Mouse (Mus musculus) lung, embryonic 16.5 days (tissue): ENCODE measurements around the gene Uqcc3. TPM values are rescaled to one million over a fixed set of nuclear protein-coding genes. Genes with fewer than 3 reads are reported as not detected.

Experiments used
- ATAC-seq: fragments of 200-750 bp; cut with Nextera tagmentation; 2 replicates; pipeline ENCODE4 v1.8.0; 2017; ENCODE audit warnings: low read depth, mild to moderate bottlenecking, moderate library complexity
- H3K27ac ChIP-seq: fragments of 300-500 bp; sonication (generic); 2 replicates; pipeline ENCODE4 v1.5.1; 2014; ENCODE audit warnings: mild to moderate bottlenecking, control low read depth, low read length
- H3K27me3 ChIP-seq: fragments of 300-500 bp; sonication (generic); 2 replicates; pipeline ENCODE4 v1.6.1; 2014; ENCODE audit warnings: low read depth, low read length, mixed read lengths; ENCODE audit not compliant: control insufficient read depth, insufficient read depth
- H3K36me3 ChIP-seq: fragments of 300-500 bp; sonication (generic); 2 replicates; pipeline ENCODE4 v1.6.1; 2014; ENCODE audit warnings: low read length; ENCODE audit not compliant: control insufficient read depth, insufficient read depth
- H3K4me1 ChIP-seq: fragments of 300-500 bp; sonication (generic); replicated peaks from 2 replicates; pipeline ENCODE4 v1.6.1; 2014; ENCODE audit warnings: low read length, mixed read lengths; ENCODE audit not compliant: control insufficient read depth, insufficient read depth
- H3K4me2 ChIP-seq: fragments of 300-500 bp; sonication (generic); 2 replicates; pipeline ENCODE4 v1.6.1; 2014; ENCODE audit warnings: low read depth, low read length, control low read depth
- H3K4me3 ChIP-seq: fragments of 300-500 bp; sonication (generic); 2 replicates; pipeline ENCODE4 v1.5.1; 2014; ENCODE audit warnings: mild to moderate bottlenecking, low read length, control low read depth
- H3K9ac ChIP-seq: fragments of 300-500 bp; sonication (generic); 2 replicates; pipeline ENCODE4 v1.6.1; 2014; ENCODE audit warnings: low read length, control low read depth
- H3K9me3 ChIP-seq: fragments of 300-500 bp; sonication (generic); 2 replicates; pipeline ENCODE4 v1.6.1; 2016; ENCODE audit warnings: low read length; ENCODE audit not compliant: control insufficient read depth
- WGBS: fragments of 180-500 bp; shearing (Covaris S2); extraction: QIAGEN DNeasy Blood & Tissue Kit; methylation state at CpG from one replicate; pipeline ENCODE4 v1.1.7; 2014; 5-methylcytosine and 5-hydroxymethylcytosine counted together
- polyA plus RNA-seq: library from polyadenylated mRNA; unstranded; fragments of >200 nt; fragmentation: Nextera tagmentation; extraction: Ambion mirVana; gene quantifications from 2 replicates; pipeline ENCODE4 v1.2.1, GENCODE M21; 2015

Uqcc3 gene
- polyA plus RNA-seq, 1 experiment from 2014 or later: 63.5 TPM

DNA sequence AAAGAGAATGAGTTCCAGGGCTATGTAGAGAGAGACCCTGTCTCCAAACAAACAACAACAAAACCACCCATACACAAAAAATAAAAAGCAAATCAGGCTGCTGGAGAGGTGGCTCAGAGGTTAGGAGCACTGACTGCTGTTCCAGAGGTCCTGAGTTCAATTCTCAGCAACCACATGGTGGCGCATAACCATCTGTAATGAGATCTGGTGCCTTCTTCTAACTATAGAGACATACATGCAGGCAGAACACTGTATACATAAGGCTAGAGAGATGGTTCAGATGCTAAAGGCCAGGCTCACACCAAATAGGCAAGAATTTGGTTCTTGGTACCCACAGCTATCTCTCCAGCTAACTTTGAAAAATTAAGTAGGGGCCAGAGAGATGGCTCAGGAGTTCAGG, 21.7 kb downstream of the Uqcc3 start:
- H3K27me3 ChIP-seq: no peaks in the 10 kb centered on the region
- no peaks in the 10 kb centered on the region for H3K9me3 ChIP-seq
- no peak overlapping the region for H3K4me2 ChIP-seq
- no peak overlapping the region for H3K9ac ChIP-seq
- ATAC-seq: no peak
- H3K27ac ChIP-seq: no peak overlapping the region
- no peak overlapping the region for H3K4me3 ChIP-seq
- H3K4me1 ChIP-seq: no peaks in the 10 kb centered on the region
- WGBS: 16% methylated on average over 1 of the region's 1 CpGs
- H3K36me3 ChIP-seq: no peaks in the 10 kb centered on the region

DNA sequence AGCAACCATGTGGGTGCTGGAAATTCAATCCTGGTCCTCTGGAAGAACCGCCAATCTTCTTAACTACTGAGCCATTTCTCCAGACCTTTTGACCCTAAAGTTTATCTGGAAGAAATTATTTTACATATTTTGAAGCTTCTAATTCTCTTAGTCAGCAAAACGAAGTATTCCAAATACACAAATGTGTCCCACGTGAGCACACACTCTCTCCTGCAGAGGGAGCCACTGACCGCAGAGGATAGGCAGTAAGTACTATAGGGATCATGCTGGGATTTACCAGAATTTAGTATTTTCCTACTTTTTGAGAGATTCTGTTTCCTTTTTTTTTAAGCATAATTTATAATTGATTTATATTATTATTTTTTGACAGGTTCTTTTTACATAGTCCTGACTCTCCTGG, 23.0 kb downstream of the Uqcc3 start:
- no peaks in the 10 kb centered on the region for H3K4me1 ChIP-seq
- H3K9me3 ChIP-seq: no peaks in the 10 kb centered on the region
- no peaks in the 10 kb centered on the region for H3K27me3 ChIP-seq
- WGBS: 31% methylated on average over 4 of the region's 4 CpGs
- no peak overlapping the region for H3K27ac ChIP-seq
- no peak overlapping the region for H3K9ac ChIP-seq
- ATAC-seq: no peak
- no peaks in the 10 kb centered on the region for H3K36me3 ChIP-seq
- no peak overlapping the region for H3K4me3 ChIP-seq
- no peak overlapping the region for H3K4me2 ChIP-seq

DNA sequence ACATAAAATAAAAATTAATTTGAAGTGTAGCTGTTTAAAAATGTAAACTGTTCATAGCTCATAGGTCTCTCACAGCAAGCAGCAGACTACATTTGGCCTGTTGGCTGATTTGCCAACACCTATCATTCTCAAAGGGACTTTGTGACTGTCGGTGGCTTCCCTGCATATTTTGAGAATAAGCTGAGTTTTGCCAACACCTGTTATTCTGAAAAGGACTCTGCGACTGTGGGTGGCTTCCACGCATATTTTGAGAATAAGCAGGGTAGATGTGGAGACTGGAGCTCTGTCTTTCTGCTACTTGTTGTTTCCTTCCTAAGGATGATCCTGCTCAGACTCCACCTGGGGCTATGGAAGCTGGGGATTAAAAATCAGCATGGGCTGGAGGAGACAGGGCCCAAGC, 27.6 kb downstream of the Uqcc3 start:
- Histone ChIP-seq H3K27me3 (no peaks in the 10 kb centered on the region), H3K27ac (no peak overlapping the region), H3K4me2 (no peak overlapping the region), H3K4me1 (no peaks in the 10 kb centered on the region), H3K36me3 (no peaks in the 10 kb centered on the region), H3K9me3 (no peaks in the 10 kb centered on the region), H3K4me3 (no peak overlapping the region), H3K9ac (no peak overlapping the region)
- WGBS: 78% methylated on average over 3 of the region's 3 CpGs
- ATAC-seq: no peak

DNA sequence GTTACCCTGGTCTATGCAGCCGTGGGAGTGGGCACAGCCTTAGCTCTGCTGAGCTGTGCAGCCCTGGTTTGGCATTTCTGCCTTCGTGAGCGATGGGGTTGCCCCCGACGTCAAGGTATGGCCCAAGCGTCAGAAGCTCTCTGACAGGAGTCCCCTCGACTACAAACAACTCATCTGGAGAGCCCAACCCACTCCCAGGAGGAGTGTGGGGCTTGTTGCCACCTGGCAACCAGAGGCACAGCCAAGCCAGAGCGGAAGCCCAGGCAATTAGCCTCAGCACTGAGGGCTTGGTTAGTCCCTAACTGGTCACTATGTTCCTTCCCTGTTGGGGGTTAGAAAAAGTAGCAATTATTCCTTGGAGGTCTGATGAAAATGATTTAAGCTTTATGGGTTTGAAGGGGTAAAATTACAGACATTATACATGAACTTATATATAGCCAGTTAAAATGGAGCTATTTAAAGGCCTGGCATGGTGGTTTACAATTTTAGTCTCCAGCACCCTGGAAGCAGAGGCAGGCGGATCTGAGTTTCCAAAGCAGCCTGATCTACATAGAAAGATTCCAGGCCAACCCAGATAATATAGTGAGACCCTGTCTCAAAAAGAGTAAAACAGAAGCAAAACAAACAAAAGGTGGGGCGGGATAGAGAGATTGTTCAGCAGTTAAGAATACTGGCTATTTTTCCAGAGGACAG, 28.3 kb downstream of the Uqcc3 start:
- Histone ChIP-seq H3K27ac (no peak overlapping the region), H3K4me1 (no peaks in the 10 kb centered on the region), H3K4me2 (no peak overlapping the region), H3K27me3 (no peaks in the 10 kb centered on the region), H3K4me3 (no peak overlapping the region), H3K9me3 (no peaks in the 10 kb centered on the region), H3K36me3 (peaks cover 3% of the 10 kb centered on the region; the same call in 1 of the 2 replicates), H3K9ac (no peak overlapping the region; the same call in 1 of the 2 replicates)
- peak; percentile 22; the same call in 1 of the 2 replicates for ATAC-seq
- WGBS: 47% methylated on average over 10 of the region's 10 CpGs

DNA sequence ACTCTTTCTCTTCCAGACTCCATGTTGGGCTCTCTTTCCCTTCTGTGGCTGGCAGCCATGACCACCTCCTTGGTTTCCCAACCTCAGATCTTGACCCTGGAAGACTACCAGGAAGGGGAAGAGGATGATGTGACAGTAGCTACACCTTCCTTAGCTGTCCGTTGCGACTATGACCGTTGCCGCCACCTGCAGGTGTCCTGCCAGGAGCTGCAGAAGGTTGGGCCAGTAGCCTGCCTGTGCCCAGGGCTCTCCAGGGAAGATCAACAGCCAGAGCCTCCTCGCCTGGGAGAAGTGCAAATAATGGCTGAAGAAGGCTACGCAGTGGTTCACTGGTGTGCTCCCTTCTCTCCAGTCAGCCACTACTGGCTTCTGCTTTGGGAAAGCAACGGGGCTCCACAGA, 29.1 kb downstream of the Uqcc3 start:
- ATAC-seq: peak; percentile 40
- Histone ChIP-seq H3K4me2 (no peak overlapping the region), H3K27me3 (no peaks in the 10 kb centered on the region), H3K9me3 (no peaks in the 10 kb centered on the region), H3K36me3 (peaks cover 8% of the 10 kb centered on the region; the same call in 1 of the 2 replicates), H3K9ac (peak overlapping the region; percentile 10; the same call in 1 of the 2 replicates), H3K4me1 (no peaks in the 10 kb centered on the region), H3K4me3 (no peak overlapping the region), H3K27ac (no peak overlapping the region)
- 35% methylated on average over 7 of the region's 7 CpGs for WGBS

DNA sequence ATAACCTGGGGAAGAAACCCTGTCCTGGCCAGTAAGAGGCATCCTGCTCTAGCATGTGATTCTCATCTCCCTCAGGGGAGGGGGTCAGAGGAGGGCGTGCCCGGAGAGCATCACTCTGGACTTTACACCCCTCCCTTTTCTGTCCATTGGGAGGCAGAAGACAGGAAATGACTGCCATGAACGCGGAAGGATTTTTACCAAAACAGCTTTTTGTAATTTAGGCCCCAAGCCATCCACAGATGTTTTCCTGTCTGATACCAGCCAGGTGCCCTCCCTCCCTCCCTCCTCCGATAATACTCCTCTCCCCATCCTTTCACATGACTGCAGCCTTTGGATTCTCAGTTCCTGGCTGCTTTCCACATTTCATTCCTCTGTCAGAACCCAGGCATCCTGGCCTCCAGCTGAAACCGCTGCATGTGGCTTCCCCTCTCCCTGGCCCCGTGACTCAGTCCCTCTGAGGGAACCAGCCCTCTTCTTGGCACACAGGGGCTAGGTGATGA, 30.3 kb downstream of the Uqcc3 start, which contains the start of gene Lrrn4cl:
Gene Lrrn4cl (plus strand): TSS at position 367 of the 500 bp plus-strand sequence.
- no peak within 1 kb of the TSS for H3K4me3 ChIP-seq
- H3K27me3 ChIP-seq: no peaks in the 10 kb centered on the region
- H3K36me3 ChIP-seq: peaks cover 12% of the 10 kb centered on the region
- no peaks in the 10 kb centered on the region for H3K4me1 ChIP-seq
- H3K9ac ChIP-seq: peak within 1 kb of the TSS; percentile 14; the same call in 1 of the 2 replicates
- H3K4me2 ChIP-seq: peak within 1 kb of the TSS; percentile 11
- no peak within 1 kb of the TSS for H3K27ac ChIP-seq
- ATAC-seq: peak; percentile 76; the same call in 1 of the 2 replicates
- H3K9me3 ChIP-seq: no peaks in the 10 kb centered on the region
- 19% methylated on average over 7 of the region's 7 CpGs for WGBS

DNA sequence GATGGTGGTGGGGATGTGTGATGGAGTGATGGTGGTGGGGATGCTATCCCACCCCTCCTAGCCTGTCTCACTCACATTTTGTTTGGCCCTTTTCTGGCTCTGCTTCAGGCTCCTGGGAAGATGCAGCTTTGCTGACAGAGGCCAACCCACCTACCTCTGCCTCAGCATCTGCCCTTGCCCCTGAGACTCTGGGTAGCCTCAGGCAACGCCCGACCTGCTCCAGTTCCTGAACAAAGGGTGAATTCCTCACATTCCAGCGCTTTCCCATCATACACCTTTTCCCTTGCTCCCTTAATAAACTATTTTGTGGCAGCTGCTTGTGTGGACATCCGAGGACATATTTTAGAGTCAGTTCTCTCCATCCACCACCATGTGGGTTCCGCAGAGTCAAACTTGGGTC, 32.4 kb downstream of the Uqcc3 start:
- no peak overlapping the region for H3K27ac ChIP-seq
- H3K9ac ChIP-seq: no peak overlapping the region
- ATAC-seq: no peak
- 65% methylated on average over 5 of the region's 5 CpGs for WGBS
- H3K36me3 ChIP-seq: peaks cover 12% of the 10 kb centered on the region
- no peaks in the 10 kb centered on the region for H3K9me3 ChIP-seq
- H3K4me3 ChIP-seq: no peak overlapping the region
- no peak overlapping the region for H3K4me2 ChIP-seq
- no peaks in the 10 kb centered on the region for H3K27me3 ChIP-seq
- H3K4me1 ChIP-seq: no peaks in the 10 kb centered on the region

DNA sequence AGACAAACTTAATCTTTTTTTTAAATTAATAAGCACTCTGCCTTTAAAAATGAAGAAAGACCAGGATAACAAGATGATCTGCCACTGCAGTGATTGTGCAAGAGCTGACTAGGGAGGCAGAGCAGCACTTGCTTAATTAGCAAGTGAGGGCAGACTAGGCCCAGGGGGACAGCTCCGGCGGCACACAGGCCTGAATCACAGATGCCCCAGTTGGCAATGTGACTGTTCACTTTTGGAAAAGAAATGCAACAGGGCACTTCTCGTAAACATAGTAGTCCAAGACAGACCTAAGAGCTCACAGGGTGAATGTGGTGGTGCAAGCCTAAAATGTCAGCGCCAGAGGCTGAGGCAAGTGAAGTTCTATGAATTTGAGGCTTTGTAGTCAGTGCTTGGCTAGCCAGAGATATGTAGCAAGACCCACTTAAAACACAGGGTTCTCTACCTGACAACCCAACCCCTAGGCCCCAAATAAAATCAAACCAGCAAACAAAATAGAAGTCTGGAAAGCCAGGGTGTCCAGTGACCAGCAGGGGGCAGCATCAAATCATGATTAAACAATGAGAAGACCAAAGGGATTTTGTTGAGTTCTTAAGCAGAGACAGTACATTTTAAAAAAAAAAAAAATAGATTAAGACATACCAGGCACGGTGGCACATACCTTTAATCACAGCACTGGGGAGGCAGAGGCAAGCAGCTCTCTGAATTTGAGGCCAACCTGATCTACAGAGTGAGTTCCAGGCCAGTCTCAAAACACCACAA, 36.2 kb downstream of the Uqcc3 start:
- 0 out of 2 replicates have a peak, but pooled peaks have one; percentile 1 for ATAC-seq
- H3K36me3 ChIP-seq: peaks cover 12% of the 10 kb centered on the region
- no peak overlapping the region for H3K4me3 ChIP-seq
- no peak overlapping the region for H3K9ac ChIP-seq
- no peak overlapping the region for H3K27ac ChIP-seq
- H3K9me3 ChIP-seq: no peaks in the 10 kb centered on the region
- peaks cover 10% of the 10 kb centered on the region for H3K4me1 ChIP-seq
- no peak overlapping the region for H3K4me2 ChIP-seq
- no peaks in the 10 kb centered on the region for H3K27me3 ChIP-seq
- WGBS: 61% methylated on average over 5 of the region's 5 CpGs

DNA sequence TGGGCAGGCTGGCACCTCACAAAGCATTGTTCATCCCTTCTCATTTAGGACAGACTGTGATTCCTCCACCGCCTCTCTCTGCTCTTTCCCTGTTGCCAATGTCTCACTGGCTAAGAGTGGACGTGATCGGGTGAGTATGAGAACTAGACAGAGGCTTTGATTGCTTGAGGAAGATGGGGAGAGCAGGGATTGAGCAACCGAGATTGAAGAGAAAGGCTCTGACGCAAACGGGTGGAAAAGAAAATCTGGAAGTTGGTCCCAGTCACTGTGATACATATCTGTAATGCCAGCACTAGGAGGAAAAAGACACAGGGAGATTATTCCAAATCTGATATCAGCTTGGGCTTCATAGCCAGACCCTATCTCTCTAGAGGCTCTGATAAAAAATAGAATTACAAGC, 37.8 kb downstream of the Uqcc3 start:
- H3K4me1 ChIP-seq: peaks cover 18% of the 10 kb centered on the region
- no peak overlapping the region for H3K4me3 ChIP-seq
- no peaks in the 10 kb centered on the region for H3K9me3 ChIP-seq
- no peak overlapping the region for H3K4me2 ChIP-seq
- H3K36me3 ChIP-seq: peaks cover 12% of the 10 kb centered on the region
- no peak overlapping the region for H3K27ac ChIP-seq
- no peak for ATAC-seq
- 84% methylated on average over 6 of the region's 6 CpGs for WGBS
- no peaks in the 10 kb centered on the region for H3K27me3 ChIP-seq
- no peak overlapping the region for H3K9ac ChIP-seq
